Mouse (Mus musculus) stomach, postnatal 0 days (tissue): ENCODE data around the gene Plxnc1.

ENCODE experiments used
- CTCF ChIP-seq: IDR thresholded peaks from 2 replicates; pipeline ENCODE4 v1.5.1; 2016; ENCODE audit warnings: antibody characterized with exemption, low read depth, mild to moderate bottlenecking, moderate library complexity
- EP300 ChIP-seq: optimal IDR thresholded peaks from 2 replicates; pipeline ENCODE3; 2016; ENCODE audit warnings: antibody characterized with exemption

DNA sequence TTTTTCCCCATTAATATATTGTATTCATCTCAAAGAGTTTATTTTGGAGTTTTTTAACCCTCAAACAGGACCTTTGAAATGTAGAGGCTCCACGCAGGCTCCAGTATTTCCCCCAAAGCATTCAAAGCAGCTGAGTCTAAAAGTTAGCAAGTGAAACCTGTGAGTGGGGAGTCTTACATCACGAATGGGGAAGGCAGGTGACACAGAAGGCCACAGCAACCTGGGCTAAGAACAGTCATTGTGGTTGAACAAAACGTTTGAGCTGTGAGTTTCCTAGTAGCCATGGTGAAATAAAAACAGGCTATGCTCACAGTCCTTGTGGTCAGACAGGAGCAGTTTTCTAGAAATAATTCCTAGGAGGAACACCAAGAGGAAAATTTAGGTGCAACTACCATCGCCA, 95.3 kb downstream of the Plxnc1 start:
- TF ChIP-seq CTCF (no peak), EP300 (no peak)
